Mouse (Mus musculus) C2C12 (cell line): ENCODE measurements around the gene Pter.

Experiments used
- CEBPB ChIP-seq: IDR thresholded peaks from one replicate; pipeline ENCODE4 v1.6.1; 2011; ENCODE audit warnings: low read depth, mild to moderate bottlenecking, control low read depth, moderate library complexity
- CTCF ChIP-seq: IDR thresholded peaks from one replicate; pipeline ENCODE4 v1.5.1; 2011; ENCODE audit not compliant: control insufficient read depth, insufficient read depth, insufficient read length
- MAX ChIP-seq: IDR thresholded peaks from one replicate; pipeline ENCODE4 v1.6.1; 2011; ENCODE audit warnings: mild to moderate bottlenecking, control low read depth
- USF1 ChIP-seq: IDR thresholded peaks from one replicate; pipeline ENCODE4 v1.6.1; 2011; ENCODE audit warnings: low read depth, mild to moderate bottlenecking, control low read depth, moderate library complexity

DNA sequence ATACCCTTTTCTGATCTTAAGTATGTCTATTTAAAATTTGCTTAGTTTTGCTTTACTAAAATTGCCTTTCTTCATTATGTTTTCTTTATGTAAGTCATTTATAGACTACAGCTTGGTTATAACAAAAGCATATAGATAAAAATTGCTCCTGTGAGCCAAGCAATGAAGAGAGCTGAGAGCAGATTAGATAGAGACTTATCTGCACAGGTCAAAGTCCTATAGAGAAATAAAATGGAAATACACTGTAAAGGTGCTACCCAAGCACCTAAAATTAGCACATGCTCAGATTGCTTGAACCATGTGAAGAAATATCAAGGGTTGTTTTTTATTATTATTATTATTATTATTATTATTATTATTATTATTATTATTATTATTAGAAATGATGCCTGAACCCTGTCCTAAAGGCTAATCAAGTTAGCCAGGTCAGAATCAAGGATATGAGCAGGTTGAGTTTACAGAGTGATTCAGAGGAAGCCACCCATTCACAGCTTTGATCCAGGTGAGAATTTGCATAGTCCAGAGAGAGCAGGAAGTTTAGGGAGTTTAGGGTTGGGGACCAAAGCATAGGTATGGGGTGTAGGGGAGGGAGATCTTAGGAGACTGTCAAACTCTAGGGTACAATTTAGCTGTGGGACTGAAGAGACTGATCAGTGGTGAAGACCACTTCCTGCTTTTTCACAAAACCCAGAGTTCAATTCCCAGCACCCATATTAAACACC lies 33.0 kb downstream of the Pter start:
- TF ChIP-seq CTCF (no peak), USF1 (no peak), MAX (no peak), CEBPB (no peak)
